Mouse (Mus musculus) bone marrow macrophage, adult 2 months (primary cell): Measurements from ENCODE around the gene Cacna2d3.

Source experiments
- CTCF ChIP-seq: IDR thresholded peaks from 2 replicates; pipeline ENCODE4 v1.5.1; 2012; ENCODE audit warnings: low read depth, mild to moderate bottlenecking, low read length, moderate library complexity
- POLR2A ChIP-seq: IDR thresholded peaks from 2 replicates; pipeline ENCODE4 v1.6.1; 2012; ENCODE audit warnings: mild to moderate bottlenecking, low read depth, low read length, borderline replicate concordance

DNA sequence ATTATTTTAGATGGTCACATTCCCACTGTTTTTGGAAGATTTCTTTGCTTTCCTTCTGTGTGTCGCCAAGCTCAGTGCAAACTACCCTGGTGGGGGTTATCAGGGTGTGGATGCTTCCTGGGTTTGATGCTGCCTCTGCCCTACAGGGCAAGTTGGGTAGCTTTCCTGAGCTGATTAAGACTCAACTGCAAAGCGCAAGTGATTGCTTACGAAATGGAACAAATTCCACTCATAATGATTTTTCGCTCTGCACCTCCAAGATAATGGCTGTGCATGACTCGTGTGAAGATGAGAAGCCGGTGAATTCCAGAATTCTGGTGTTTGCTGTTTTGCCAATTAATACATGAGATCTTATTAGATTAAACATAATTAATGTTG, 557.0 kb downstream of the Cacna2d3 start:
- TF ChIP-seq POLR2A (no peak), CTCF (no peak)
